Mouse (Mus musculus) hindbrain, embryonic 15.5 days (tissue): ENCODE measurements around the gene AI837181. TPM values are rescaled to one million over a fixed set of nuclear protein-coding genes. Genes with fewer than 3 reads are reported as not detected.

Experiments
- ATAC-seq: fragments of 200-750 bp; cut with Nextera tagmentation; 2 replicates; pipeline ENCODE4 v1.8.0; 2017; ENCODE audit warnings: low read depth, moderate number of reproducible peaks, moderate TSS enrichment; ENCODE audit not compliant: low FRiP score
- H3K27ac ChIP-seq: fragments of 300-500 bp; sonication (generic); replicated peaks from 2 replicates; pipeline ENCODE4 v1.5.1; 2015; ENCODE audit warnings: mild to moderate bottlenecking, inconsistent platforms
- H3K27me3 ChIP-seq: fragments of 300-500 bp; sonication (generic); 2 replicates; pipeline ENCODE4 v1.6.1; 2015; ENCODE audit warnings: control low read depth, inconsistent platforms
- H3K36me3 ChIP-seq: fragments of 300-500 bp; sonication (generic); 2 replicates; pipeline ENCODE4 v1.6.1; 2015; ENCODE audit warnings: control low read depth, inconsistent platforms
- H3K4me1 ChIP-seq: fragments of 300-500 bp; sonication (generic); replicated peaks from 2 replicates; pipeline ENCODE4 v1.6.1; 2015; ENCODE audit warnings: control low read depth, inconsistent platforms
- H3K4me2 ChIP-seq: fragments of 300-500 bp; sonication (generic); 2 replicates; pipeline ENCODE4 v1.6.1; 2015; ENCODE audit warnings: moderate library complexity, mild to moderate bottlenecking, inconsistent platforms
- H3K4me3 ChIP-seq: fragments of 300-500 bp; sonication (generic); 2 replicates; pipeline ENCODE4 v1.5.1; 2015; ENCODE audit warnings: mild to moderate bottlenecking, inconsistent platforms
- H3K9ac ChIP-seq: fragments of 300-500 bp; sonication (generic); 2 replicates; pipeline ENCODE4 v1.6.1; 2015; ENCODE audit warnings: inconsistent platforms
- H3K9me3 ChIP-seq: fragments of 300-500 bp; sonication (generic); 2 replicates; pipeline ENCODE4 v1.6.1; 2016; ENCODE audit warnings: control low read depth, inconsistent platforms
- WGBS: fragments of 180-500 bp; shearing (Covaris S2); methylation state at CpG from one replicate; pipeline ENCODE4 v1.1.7; 2015; 5-methylcytosine and 5-hydroxymethylcytosine counted together
- polyA plus RNA-seq: library from polyadenylated mRNA; unstranded; fragments of >200 nt; fragmentation: Nextera tagmentation; extraction: Ambion mirVana; gene quantifications from 2 replicates; pipeline ENCODE4 v1.2.1, GENCODE M21; 2015

The AI837181 gene
- polyA plus RNA-seq, 1 experiment from 2014 or later: 82.4 TPM

GRCm38 (mm10) chr19:5455568-5455967, 30.6 kb downstream of the AI837181 start:
- Histone ChIP-seq H3K4me2 (peak overlapping the region; percentile 84), H3K9me3 (no peaks in the 10 kb centered on the region), H3K4me3 (peak overlapping the region; percentile 81), H3K9ac (peak overlapping the region; percentile 89), H3K27ac (0 out of 2 replicates have a peak overlapping the region, but pooled peaks have one; percentile 6), H3K27me3 (peaks cover 9% of the 10 kb centered on the region), H3K4me1 (peaks cover 39% of the 10 kb centered on the region), H3K36me3 (no peaks in the 10 kb centered on the region)
- 52% methylated on average over 8 of the region's 8 CpGs for WGBS
- ATAC-seq: no peak

DNA sequence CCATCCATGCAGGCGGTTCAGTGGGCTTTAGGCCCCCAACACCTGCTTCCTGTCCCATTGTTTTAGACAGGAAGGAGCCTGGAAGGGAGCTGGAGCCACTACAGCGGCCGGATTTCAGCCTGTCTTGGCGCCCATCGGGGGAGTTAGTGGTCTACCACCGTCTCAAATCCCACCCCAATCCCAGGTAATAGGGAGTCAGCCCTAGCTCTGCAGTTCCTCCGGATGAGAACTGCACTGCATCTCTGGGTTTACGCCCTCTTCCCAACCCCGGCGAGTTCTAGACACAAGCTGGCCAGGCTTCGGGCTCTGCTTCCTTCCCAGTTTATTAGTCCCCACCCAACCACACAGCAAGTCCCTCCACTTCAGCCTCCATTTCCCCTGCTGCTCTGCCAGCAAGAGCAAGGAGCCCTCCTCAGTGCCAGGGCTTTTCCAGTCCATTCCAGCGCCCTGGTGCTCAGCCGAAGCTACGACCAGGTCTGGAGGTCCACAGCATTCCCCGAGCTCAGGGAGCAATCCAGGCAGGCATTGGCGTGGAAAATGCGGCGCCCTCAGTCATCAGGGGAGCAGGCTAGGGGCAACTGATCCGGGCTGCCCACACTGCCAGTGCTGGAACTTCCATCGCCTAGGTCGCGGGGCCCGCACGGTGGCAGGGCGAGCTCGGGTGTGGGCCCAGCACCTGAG, 31.4 kb downstream of the AI837181 start:
- 6% methylated on average over 26 of the region's 26 CpGs for WGBS
- peak overlapping the region; percentile 81 for H3K4me3 ChIP-seq
- ATAC-seq: no peak; the same call in 1 of the 2 replicates
- H3K27ac ChIP-seq: peak overlapping the region; percentile 97
- H3K27me3 ChIP-seq: peaks cover 4% of the 10 kb centered on the region
- H3K4me1 ChIP-seq: peaks cover 45% of the 10 kb centered on the region
- H3K4me2 ChIP-seq: peak overlapping the region; percentile 84
- no peaks in the 10 kb centered on the region for H3K9me3 ChIP-seq
- peak overlapping the region; percentile 89 for H3K9ac ChIP-seq
- H3K36me3 ChIP-seq: no peaks in the 10 kb centered on the region

DNA sequence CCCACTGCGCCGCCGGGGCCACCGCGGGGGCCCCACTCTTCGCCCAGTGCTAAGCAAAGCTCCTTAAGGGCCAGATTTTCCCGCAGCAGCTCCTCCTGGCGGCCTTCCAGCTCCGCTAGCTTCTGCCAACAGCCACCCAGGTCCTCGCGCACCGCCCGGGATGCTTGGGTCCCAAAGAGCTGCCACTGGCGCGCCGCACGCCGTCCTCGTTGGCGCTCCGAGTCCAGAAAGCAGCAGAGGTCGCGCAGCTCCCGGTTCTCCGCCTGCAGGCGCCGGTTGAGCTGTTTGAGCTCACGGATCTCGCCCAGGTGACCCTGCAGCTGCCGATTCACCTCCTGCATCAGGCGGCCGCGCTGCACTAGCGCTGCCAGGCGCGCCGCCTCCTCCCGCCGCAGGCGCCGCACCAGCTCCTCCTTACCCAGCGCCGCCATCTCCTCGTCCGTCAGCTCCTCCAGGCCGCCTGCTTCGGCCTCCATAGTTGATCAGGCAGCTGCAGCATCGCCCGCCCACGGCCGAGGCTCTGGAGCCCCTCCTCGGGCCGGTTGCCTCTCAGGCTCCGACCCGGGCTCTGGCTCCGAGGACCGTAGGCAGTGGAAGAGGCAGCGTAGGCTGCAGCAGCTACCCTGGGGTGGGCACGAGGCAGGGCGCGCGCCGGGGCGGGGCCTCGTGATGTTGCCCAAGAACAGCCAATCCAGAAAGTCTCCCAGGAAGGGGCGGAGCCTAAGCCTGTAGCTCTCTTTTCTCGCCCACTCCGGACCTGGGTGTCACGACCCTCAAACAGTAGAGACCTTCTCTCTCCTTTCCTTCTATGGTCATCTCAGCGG, 32.2 kb downstream of the AI837181 start:
- Histone ChIP-seq H3K9ac (peak overlapping the region; percentile 89), H3K4me1 (peaks cover 52% of the 10 kb centered on the region), H3K27me3 (no peaks in the 10 kb centered on the region; the same call in 1 of the 2 replicates), H3K27ac (peak overlapping the region; percentile 97), H3K36me3 (no peaks in the 10 kb centered on the region), H3K4me3 (peak overlapping the region; percentile 81), H3K9me3 (no peaks in the 10 kb centered on the region), H3K4me2 (peak overlapping the region; percentile 84)
- under 1% methylated on average over 69 of the region's 70 CpGs for WGBS
- peak; percentile 93 for ATAC-seq

DNA sequence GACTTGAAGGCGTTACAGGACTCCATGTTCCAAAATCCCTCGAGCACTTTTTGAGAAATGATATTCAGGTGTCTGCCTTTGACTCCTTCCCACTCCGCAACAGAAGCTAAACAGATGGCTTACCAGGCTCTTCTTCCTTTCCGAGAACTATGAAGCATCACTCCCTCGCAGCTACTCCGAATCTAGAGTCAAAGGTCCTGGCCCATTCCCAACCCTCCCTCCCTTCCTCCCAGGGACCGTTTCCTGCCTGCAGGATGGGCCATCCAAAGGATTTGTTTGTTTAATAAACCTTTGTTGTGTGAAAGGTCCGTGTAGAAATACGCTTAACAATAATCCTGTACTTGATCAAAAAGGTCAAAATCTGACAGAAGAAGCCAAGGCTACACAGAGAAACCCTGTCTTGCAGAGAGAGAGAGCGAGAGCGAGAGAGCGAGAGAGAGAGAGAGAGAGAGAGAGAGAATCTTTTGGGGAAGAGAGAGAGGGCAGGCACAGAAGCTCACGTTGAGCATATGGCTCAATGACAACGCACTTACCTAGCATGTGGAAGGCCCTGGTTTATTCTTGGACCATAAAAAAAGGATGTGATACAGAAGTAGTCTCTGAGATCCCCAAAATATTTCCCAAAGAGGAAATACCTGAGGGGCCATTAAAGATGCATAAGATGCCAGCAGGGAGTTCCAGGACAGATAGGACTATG, 33.0 kb downstream of the AI837181 start, which contains the start of gene Ccdc85b:
Gene Ccdc85b (minus strand): TSS at position 149 of the 697 bp plus-strand sequence.
- Histone ChIP-seq H3K27ac (peak within 1 kb of the TSS; percentile 97), H3K27me3 (no peaks in the 10 kb centered on the region; the same call in 1 of the 2 replicates), H3K9me3 (no peaks in the 10 kb centered on the region), H3K9ac (peak within 1 kb of the TSS; percentile 89), H3K4me1 (peaks cover 52% of the 10 kb centered on the region), H3K36me3 (peaks cover 7% of the 10 kb centered on the region), H3K4me3 (peak within 1 kb of the TSS; percentile 81), H3K4me2 (peak within 1 kb of the TSS; percentile 84)
- ATAC-seq: no peak; the same call in 1 of the 2 replicates
- WGBS: 17% methylated on average over 14 of the region's 14 CpGs

DNA sequence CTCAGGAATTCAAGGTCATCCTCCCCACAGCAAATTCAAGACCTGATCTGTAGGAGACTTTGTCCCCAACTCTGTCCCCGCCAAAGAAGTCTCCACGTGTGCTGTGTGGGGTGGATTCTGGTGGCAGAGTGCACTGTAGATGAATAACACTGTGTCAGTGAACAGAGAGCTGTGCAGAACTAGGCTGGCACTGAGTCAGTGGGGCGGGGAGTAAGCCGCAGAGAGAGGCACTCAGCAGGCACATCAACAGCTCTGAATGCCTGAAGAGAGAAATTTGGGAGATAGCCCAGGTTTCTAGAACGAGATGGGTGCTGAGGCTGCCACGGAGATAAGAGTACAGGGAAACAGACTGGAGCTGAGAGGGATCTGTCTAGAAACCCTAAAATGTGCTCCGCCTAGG, 34.1 kb downstream of the AI837181 start:
- no peak for ATAC-seq
- Histone ChIP-seq H3K27ac (no peak overlapping the region), H3K27me3 (no peaks in the 10 kb centered on the region; the same call in 1 of the 2 replicates), H3K9ac (no peak overlapping the region), H3K36me3 (peaks cover 12% of the 10 kb centered on the region), H3K4me2 (no peak overlapping the region), H3K4me1 (peaks cover 57% of the 10 kb centered on the region), H3K9me3 (no peaks in the 10 kb centered on the region), H3K4me3 (no peak overlapping the region)
- 70% methylated on average over 7 of the region's 7 CpGs for WGBS

DNA sequence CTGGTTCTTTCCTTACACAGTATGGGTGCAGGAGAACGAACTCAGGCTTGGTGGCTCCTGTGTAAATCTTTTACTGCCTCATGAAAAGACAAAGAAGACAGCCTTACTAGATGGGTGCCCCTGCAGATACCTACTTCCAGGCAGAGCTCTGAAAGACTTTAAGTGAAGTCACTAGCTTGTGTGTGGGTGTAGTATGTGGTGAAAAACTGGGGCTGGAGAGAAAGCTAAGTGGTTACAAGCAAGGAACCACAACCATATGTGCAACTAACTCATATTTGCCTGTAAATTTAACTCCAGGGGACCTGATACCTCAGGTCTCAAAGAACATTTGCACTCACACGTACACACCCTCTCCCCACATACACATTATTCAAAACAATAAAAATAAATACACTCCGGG, 35.0 kb downstream of the AI837181 start:
- Histone ChIP-seq H3K4me1 (peaks cover 60% of the 10 kb centered on the region), H3K9me3 (no peaks in the 10 kb centered on the region), H3K36me3 (peaks cover 14% of the 10 kb centered on the region), H3K4me3 (peak overlapping the region; percentile 82), H3K9ac (peak overlapping the region; percentile 79), H3K27ac (peak overlapping the region; percentile 82), H3K27me3 (no peaks in the 10 kb centered on the region; the same call in 1 of the 2 replicates), H3K4me2 (peak overlapping the region; percentile 95)
- WGBS: 26% methylated on average over 3 of the region's 3 CpGs
- no peak for ATAC-seq

GRCm38 (mm10) chr19:5460465-5460911, 35.5 kb downstream of the AI837181 start, which contains the start of gene Fibp:
Gene Fibp (plus strand): TSS chr19:5460615.
- Histone ChIP-seq H3K9ac (peak within 1 kb of the TSS; percentile 79), H3K4me1 (peaks cover 54% of the 10 kb centered on the region), H3K9me3 (no peaks in the 10 kb centered on the region), H3K27ac (peak within 1 kb of the TSS; percentile 82), H3K4me3 (peak within 1 kb of the TSS; percentile 82), H3K27me3 (no peaks in the 10 kb centered on the region; the same call in 1 of the 2 replicates), H3K36me3 (peaks cover 20% of the 10 kb centered on the region), H3K4me2 (peak within 1 kb of the TSS; percentile 95)
- peak; percentile 65 for ATAC-seq
- WGBS: under 1% methylated on average over 32 of the region's 32 CpGs

DNA sequence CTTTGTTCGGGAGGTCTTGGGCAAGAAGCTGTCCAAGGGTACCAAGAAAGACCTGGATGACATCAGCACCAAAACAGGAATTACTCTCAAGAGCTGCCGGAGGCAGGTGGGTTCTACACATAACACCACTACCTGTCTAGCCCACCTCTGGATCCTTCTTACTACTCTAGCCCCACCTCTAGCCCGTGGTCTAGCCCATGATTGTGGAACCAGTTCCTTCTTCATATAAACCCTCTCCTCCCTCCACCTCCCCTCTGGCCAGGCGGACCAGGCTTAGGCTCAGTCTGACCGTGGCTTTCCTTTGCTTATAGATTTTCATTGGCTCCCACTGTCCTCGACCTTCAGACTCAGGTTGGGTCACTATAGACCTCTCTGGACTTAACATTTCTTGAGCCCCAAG, 36.5 kb downstream of the AI837181 start:
- Histone ChIP-seq H3K36me3 (peaks cover 28% of the 10 kb centered on the region), H3K27ac (no peak overlapping the region), H3K9me3 (no peaks in the 10 kb centered on the region), H3K4me2 (peak overlapping the region; percentile 95), H3K4me3 (peak overlapping the region; percentile 82), H3K9ac (peak overlapping the region; percentile 79), H3K4me1 (peaks cover 45% of the 10 kb centered on the region), H3K27me3 (no peaks in the 10 kb centered on the region; the same call in 1 of the 2 replicates)
- no peak for ATAC-seq
- 94% methylated on average over 6 of the region's 6 CpGs for WGBS

DNA sequence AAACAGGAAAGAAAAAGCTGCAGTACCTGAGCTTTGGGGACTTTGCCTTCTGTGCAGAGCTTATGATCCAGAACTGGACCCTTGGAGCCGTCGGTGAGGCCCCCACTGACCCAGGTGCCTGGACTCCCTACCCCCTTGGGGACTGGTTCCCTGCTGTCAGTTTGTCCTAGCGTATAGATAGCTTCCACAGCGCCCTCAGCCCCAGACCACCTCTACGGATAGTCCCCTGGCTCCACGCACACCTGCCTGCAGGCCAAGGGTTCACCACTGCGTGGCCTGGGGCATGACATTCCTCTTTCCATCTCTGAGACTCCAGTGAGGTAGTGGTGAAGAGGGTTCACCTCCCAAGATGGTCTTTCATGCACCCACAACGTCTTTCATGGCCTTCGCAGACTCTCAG, 38.3 kb downstream of the AI837181 start:
- peaks cover 34% of the 10 kb centered on the region for H3K4me1 ChIP-seq
- 89% methylated on average over 9 of the region's 9 CpGs for WGBS
- no peaks in the 10 kb centered on the region for H3K9me3 ChIP-seq
- ATAC-seq: no peak
- no peak overlapping the region for H3K27ac ChIP-seq
- H3K27me3 ChIP-seq: no peaks in the 10 kb centered on the region; the same call in 1 of the 2 replicates
- H3K36me3 ChIP-seq: peaks cover 35% of the 10 kb centered on the region
- H3K4me3 ChIP-seq: no peak overlapping the region
- no peak overlapping the region for H3K9ac ChIP-seq
- H3K4me2 ChIP-seq: no peak overlapping the region

DNA sequence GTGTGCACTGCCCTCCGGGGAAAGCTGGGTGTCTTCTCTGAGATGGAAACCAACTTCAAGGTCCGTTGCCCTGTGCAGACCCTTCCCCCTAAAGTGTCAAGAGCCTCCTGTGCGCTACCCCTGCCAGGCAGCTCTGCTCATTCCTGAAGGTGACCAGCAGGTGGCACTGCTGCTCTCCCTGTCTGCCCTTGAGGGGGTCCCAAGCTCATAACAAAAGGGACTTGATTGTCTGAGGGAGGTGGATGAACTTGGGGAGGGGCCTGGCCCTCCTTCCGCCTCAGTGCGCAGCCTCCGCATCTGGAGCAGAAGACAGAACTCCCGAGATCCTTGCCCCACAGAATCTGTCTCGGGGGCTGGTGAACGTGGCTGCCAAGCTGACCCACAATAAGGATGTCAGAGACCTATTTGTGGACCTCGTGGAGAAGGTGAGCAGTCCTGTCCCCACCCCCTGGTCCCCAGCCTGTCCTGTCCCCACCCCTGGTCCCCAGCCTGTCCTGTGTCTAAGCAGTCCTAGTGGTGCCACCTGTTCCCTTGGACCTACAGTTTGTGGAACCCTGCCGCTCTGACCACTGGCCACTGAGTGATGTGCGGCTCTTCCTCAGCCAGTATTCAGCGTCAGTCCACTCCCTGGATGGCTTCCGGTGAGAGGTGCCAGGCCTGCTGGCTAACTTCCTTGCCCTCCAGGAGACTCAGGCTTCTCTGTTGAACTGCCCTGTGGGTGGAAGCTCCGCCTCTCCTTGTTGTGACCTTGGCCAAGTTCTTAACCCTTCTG, 39.0 kb downstream of the AI837181 start:
- ATAC-seq: 0 out of 2 replicates have a peak, but pooled peaks have one; percentile 43
- H3K36me3 ChIP-seq: peaks cover 35% of the 10 kb centered on the region
- 29% methylated on average over 15 of the region's 15 CpGs for WGBS

DNA sequence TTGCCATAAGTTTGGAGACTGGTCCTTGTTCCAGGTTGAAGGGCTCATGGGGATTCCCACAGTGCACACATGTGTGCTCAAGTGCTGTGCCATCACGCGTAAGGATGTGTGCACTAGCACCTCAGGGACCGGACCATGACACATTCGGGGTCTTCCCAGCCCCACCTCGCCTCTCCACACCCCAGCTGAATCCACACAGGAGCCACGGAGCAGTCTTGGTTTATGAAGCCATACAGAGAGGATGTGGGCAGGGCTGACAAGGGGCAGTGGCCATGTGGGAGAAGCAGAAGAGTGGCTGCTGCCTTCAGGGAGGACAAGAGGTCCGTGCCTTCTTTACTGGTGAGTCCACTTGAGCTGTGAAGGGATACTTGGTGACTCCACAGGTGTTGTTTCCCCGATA, 40.1 kb downstream of the AI837181 start:
- Histone ChIP-seq H3K36me3 (peaks cover 35% of the 10 kb centered on the region), H3K4me3 (no peak overlapping the region), H3K27ac (no peak overlapping the region), H3K9ac (no peak overlapping the region), H3K27me3 (no peaks in the 10 kb centered on the region), H3K4me1 (peaks cover 29% of the 10 kb centered on the region), H3K4me2 (no peak overlapping the region), H3K9me3 (no peaks in the 10 kb centered on the region)
- ATAC-seq: no peak
- 94% methylated on average over 8 of the region's 8 CpGs for WGBS

More for the DNA sequence above, 39.0 kb downstream of the AI837181 start:
- Histone ChIP-seq H3K4me3 (peak overlapping the region; percentile 27), H3K27me3 (no peaks in the 10 kb centered on the region; the same call in 1 of the 2 replicates), H3K4me1 (peaks cover 33% of the 10 kb centered on the region), H3K9me3 (no peaks in the 10 kb centered on the region), H3K4me2 (peak overlapping the region; percentile 50), H3K27ac (peak overlapping the region; percentile 68), H3K9ac (peak overlapping the region; percentile 44)
